9 mouse cellular contexts compared by ENCODE assay signal in genomic region chr13:5845161-5845590, GRCm38 (mm10). TPM values are rescaled to one million over a fixed set of nuclear protein-coding genes. Genes with fewer than 3 reads are reported as not detected.
DNase-seq lines count a peak whose midpoint lies in the region; ATAC-seq and TF ChIP-seq lines count a peak whose summit lies in the region.
"Had no signal": no experiment of that assay in that cellular context is flagged by ENCODE, and none has a peak within 500 bp of the region (broad histone marks: within the 10 kb centered on the region; RNA-seq: fewer than 3 reads in every experiment).

No protein-coding gene starts in this region.

- H3K4me2 ChIP-seq in lung, embryonic 14.5 days = peak overlapping the region; percentile 43
- H3K4me2 ChIP-seq in forebrain, embryonic 16.5 days (ENCODE audit: low read length) = no peak overlapping the region
- H3K4me2 ChIP-seq: neural tube, embryonic 13.5 days had no signal

- H3K36me3 ChIP-seq in lung, embryonic 14.5 days (ENCODE audit: insufficient read depth) = no peaks in the 10 kb centered on the region
- no peaks in the 10 kb centered on the region for H3K36me3 ChIP-seq in forebrain, embryonic 16.5 days (ENCODE audit: control insufficient read depth, insufficient read depth)
- H3K36me3 ChIP-seq: neural tube, embryonic 13.5 days had no signal

- H3K4me1 ChIP-seq in brown adipose tissue, adult 24 weeks (ENCODE audit: control insufficient read depth, insufficient read depth, insufficient read length, low read length) = 0 out of 2 replicates have a peak, but pooled peaks cover 2% of the 10 kb centered on the region
- H3K4me1 ChIP-seq in lung, embryonic 14.5 days (ENCODE audit: insufficient read depth) = 0 out of 2 replicates have a peak, but pooled peaks cover 3% of the 10 kb centered on the region
- no peaks in the 10 kb centered on the region for H3K4me1 ChIP-seq in forebrain, embryonic 16.5 days (replicated peaks; ENCODE audit: control insufficient read depth, insufficient read depth, low read length)
- H3K4me1 ChIP-seq: neural tube, embryonic 13.5 days had no signal

- WGBS in lung, embryonic 14.5 days = 33% methylated on average over 10 of the region's 10 CpGs
- 65% methylated on average over 10 of the region's 10 CpGs for WGBS in forebrain, embryonic 16.5 days

- ATAC-seq in hematopoietic stem cell, adult 5-6 weeks (replicated peaks in 1 of 2; ENCODE audit: insufficient read depth in 1 of 2, low FRiP score in 2 of 2, low TSS enrichment in 1 of 2, low read depth in 1 of 2, poor library complexity in 2 of 2, severe bottlenecking in 2 of 2) = peak; percentile 57 to 59
- ATAC-seq in lung, embryonic 14.5 days (ENCODE audit: insufficient read depth) = peak; percentile 48; the same call in 1 of the 2 replicates
- ATAC-seq in forebrain, embryonic 16.5 days = no peak

- H3K9me3 ChIP-seq in lung, embryonic 14.5 days (ENCODE audit: low read depth, low read length) = no peaks in the 10 kb centered on the region
- H3K9me3 ChIP-seq in forebrain, embryonic 16.5 days (ENCODE audit: control insufficient read depth, low read length) = no peaks in the 10 kb centered on the region
- H3K9me3 ChIP-seq: neural tube, embryonic 13.5 days had no signal

- H3K4me3 ChIP-seq in brown adipose tissue, adult 24 weeks (ENCODE audit: insufficient read depth, low read depth, low read length) = peak overlapping the region; percentile 29
- H3K4me3 ChIP-seq in lung, embryonic 14.5 days (ENCODE audit: low read depth, low read length) = no peak overlapping the region
- no peak overlapping the region for H3K4me3 ChIP-seq in forebrain, embryonic 16.5 days (replicated peaks; ENCODE audit: low read length)
- H3K4me3 ChIP-seq: neural tube, embryonic 13.5 days had no signal

- H3K27ac ChIP-seq in brown adipose tissue, adult 24 weeks (replicated peaks; ENCODE audit: low read depth, low read length) = peak overlapping the region; percentile 84
- peak overlapping the region; percentile 84 for H3K27ac ChIP-seq in lung, embryonic 14.5 days (ENCODE audit: low read depth)
- H3K27ac ChIP-seq in forebrain, embryonic 16.5 days (ENCODE audit: low read length) = no peak overlapping the region
- H3K27ac ChIP-seq: neural tube, embryonic 13.5 days had no signal

- DNase-seq in urinary bladder, postnatal 14 days (ENCODE audit: low spot score) = peak; percentile 81
- no peak for DNase-seq in urinary bladder, adult 2 months (ENCODE audit: low spot score)
- peak; percentile 63 for DNase-seq in lung, embryonic 14.5 days
- no peak for DNase-seq in spleen, postnatal 4 days (ENCODE audit: low spot score in 2 of 2)
- DNase-seq in cerebellum, adult 8-10 months = no peak

- no peak for TF ChIP-seq CTCF in lung, embryonic 14.5 days (IDR thresholded peaks at IDR 0.05; ENCODE audit: low read depth)

- no peaks in the 10 kb centered on the region for H3K27me3 ChIP-seq in lung, embryonic 14.5 days (ENCODE audit: insufficient read depth, low read length)
- no peaks in the 10 kb centered on the region for H3K27me3 ChIP-seq in forebrain, embryonic 16.5 days (replicated peaks; ENCODE audit: control insufficient read depth, insufficient read depth, low read length)
- H3K27me3 ChIP-seq: neural tube, embryonic 13.5 days had no signal

- peak overlapping the region; percentile 5; the same call in 1 of the 2 replicates for H3K9ac ChIP-seq in lung, embryonic 14.5 days
- no peak overlapping the region for H3K9ac ChIP-seq in forebrain, embryonic 16.5 days (replicated peaks; ENCODE audit: low read depth, low read length)
- H3K9ac ChIP-seq: neural tube, embryonic 13.5 days had no signal

RNA-seq across cellular contexts. Expression of gene Klf6, which starts 16.1 kb away (rescaled TPM):
- 50.0 and 53.2 TPM in 2 replicates for polyA plus RNA-seq in urinary bladder, adult 2 months (2012; rRNA removed)
- 28.4 and 31.5 TPM in 2 replicates for polyA plus RNA-seq in brown adipose tissue, adult 24 weeks (2012; ENCODE audit: insufficient read depth, insufficient read length, missing spikeins)
- total RNA-seq in hematopoietic stem cell, adult 5-6 weeks (2017) = 269 and 295 TPM in 2 replicates
- 57.2 and 59.6 TPM in 2 replicates for polyA plus RNA-seq in lung, embryonic 14.5 days (2014; fragmentation: Nextera tagmentation; extraction: Ambion mirVana)
- polyA plus RNA-seq in forebrain, embryonic 16.5 days (2015; fragmentation: Nextera tagmentation; extraction: Ambion mirVana) = 87.2 and 91.3 TPM in 2 replicates

Comparison
In these comparisons a context has a peak if more than half of its experiments do, and no peak if none do; other contexts are left out.
1. DNase-seq: peak in urinary bladder, postnatal 14 days (single experiment) and lung, embryonic 14.5 days (single experiment); none in urinary bladder, adult 2 months (single experiment), spleen, postnatal 4 days (0 of 2) and cerebellum, adult 8-10 months (single experiment).